Mouse (Mus musculus) frontal cortex, postnatal 25 days (tissue): ENCODE measurements around the gene Sorbs2.

Experiments used
- DNase-seq, 2 experiments: peaks; one replicate each; pipeline ENCODE4 v3.0.0; 2022; ENCODE audit warnings: low spot score in 2 of 2

Gene Sorbs2

DNA sequence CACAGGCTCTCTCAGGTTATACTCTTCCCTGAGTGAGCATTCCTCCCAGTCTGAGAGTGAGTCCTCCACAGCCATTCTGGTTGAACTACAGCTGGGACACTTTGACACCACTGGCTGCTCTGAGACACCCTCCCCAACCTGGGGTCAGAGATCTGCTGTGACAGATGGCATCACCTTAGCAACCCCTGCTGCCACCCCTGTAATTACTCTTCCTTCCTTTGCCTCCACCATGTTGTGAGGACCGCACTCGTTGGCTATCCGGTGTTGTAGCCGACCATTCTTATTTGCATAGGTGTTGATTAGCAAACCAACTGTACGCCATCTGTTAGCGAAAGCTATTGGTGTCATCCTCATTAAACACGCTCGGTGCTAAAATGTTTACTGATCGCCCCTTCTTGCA, 247.9 kb downstream of the Sorbs2 start:
- DNase-seq = no peak

DNA sequence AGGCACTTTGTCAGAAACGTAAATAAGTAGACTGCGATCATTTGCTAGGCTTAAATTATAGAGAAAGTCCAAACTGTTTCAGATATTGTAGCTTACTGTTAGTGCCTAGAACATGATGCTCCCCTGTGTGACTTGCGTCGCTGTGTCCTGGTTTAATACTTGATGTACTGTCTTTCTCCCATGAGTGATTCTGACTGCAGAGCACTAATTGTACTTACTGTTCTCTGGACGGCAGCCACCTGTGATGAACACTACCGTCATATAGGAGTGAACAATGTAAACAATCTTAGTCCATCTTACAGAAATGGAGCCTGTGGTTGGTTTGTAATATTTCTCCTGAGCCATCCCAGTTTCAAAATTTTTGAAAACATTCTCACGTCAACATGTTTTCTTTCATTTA, 248.4 kb downstream of the Sorbs2 start:
- DNase-seq = no peak

DNA sequence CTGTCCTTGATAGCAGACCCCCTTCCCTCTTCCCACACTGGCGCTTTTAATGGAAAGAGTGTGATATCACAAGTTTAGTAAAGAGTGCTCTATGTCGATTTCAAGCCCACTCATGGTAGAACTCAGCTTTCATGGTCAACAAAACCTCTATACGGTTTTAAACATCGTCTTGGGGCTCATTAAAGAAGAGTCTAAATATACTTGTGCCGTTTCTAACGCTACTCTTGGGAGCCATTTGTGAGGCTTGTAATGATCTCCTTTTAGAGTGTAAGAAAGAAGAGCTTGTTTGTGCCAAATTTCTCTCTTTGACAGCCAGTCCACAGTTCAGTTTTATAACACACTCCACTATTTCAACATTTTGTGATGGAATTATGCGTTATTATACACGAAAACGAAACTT, 253.0 kb downstream of the Sorbs2 start:
- no peak for DNase-seq

DNA sequence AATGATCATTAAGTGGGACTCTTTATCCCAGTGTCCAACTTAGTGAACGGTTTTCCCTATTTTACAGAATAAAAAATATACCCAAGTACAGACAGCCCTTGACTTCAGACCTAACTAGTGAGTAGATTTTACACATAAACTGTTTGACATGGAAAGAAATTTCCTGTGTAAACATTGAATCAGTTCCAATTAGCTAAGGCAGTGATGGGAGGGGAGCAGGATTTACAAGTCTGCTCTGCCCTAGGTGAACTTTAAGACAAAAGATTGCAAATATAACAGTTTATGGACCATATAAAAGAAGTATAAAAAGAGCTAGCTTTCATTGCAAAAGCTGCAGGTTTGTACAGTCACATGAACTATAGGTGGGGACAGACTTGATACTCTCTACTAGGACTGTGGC, 253.5 kb downstream of the Sorbs2 start:
- no peak for DNase-seq

DNA sequence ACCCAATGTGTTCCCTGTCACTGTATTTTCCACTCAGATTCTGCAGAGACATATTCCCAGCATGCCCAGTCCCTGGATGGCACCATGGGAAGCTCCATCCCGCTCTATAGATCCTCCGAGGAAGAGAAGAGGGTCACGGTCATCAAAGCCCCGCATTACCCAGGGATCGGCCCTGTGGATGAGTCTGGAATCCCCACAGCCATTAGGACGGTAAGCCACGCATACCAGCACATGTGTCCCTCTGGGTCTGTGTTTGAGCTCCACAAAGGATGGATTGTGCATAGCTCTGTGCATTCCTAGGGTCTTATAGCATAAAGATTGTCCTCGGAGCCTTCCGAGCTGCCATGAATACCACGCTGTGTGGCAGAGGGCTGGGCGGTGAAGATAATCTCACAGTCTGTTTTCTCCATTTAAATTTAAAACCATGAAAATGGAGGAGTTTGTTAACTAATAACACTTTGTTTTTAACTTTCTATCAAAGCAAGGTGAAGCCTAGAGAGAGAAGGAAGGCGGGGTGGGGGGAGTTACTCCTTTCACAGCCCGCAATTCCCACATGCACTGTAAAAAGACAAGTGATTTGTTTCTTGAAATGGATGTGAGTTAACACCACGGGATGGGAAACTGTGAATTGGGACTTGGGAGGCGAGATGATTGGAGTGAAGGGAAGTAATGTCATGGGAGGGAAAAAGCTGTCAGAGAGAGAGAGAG, 255.5 kb downstream of the Sorbs2 start:
- DNase-seq = no peak

DNA sequence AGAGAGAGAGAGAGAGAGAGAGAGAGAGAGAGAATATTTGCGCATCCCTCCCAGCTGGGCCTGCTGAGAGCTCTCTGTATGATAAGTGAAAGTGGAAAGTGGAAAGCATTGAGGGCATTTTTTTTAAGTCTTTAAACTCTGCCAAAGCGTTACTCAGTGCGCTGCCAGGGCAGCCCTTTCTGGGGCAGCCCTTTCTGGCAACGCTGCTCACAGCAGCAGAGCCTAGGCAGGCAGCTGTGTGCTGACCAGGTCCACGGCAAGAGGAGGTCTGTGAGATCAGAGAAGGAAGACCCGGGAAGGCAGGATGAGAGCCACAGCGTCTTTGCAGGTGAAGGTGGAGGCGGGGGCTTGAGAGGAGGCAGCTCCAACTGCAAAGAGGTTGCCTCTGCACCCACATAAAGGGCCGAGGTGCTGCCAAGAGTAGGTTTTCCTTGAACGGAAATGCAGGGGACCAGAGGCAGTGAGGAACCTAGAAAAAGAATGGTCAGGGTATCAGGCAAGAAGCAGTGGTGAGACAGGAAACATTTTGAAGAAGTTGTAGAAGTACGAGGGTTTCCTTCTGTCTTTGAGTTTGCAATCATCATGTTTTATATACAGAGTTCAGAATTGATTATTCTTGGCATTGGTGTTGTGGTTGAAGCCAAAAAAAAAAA, 256.2 kb downstream of the Sorbs2 start:
- no peak for DNase-seq

DNA sequence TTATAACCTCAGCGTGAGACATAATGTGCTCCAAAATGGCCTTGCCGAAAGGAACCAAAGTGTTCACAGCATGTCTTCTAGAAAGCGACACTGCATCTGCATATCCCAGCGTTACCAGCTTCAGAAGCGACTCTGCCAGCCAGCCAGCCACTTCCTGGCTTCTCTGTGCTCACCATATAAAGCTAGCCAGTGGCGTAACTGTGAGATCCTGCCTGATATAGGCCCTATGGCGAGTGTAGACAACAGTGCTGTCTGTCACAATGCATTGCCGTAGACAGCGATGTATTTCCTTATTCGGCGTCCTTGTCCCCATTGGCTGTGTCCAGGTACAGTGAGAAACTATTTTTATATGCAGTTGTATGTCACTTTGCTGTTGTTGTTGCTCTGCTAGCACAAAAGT, 258.6 kb downstream of the Sorbs2 start:
- no peak for DNase-seq

DNA sequence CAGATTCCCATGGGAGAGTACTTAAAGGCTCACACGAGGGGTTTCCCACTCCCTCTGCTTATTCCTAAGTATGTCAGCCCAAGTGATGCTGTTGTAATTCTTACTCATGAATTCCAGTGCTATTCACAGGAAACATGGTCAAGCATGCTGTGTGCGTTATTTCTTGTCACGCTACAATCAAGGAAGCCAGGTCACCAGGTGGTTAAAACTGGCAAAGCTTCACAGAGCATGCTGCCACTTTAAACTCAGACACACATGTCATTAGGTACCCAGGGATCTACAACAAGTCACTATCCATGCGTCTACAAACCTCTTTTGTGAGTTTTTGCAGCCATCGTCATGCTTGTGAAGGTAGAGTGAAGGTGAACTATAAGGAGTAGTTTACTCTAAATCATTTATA, 267.3 kb downstream of the Sorbs2 start:
- DNase-seq = no peak

DNA sequence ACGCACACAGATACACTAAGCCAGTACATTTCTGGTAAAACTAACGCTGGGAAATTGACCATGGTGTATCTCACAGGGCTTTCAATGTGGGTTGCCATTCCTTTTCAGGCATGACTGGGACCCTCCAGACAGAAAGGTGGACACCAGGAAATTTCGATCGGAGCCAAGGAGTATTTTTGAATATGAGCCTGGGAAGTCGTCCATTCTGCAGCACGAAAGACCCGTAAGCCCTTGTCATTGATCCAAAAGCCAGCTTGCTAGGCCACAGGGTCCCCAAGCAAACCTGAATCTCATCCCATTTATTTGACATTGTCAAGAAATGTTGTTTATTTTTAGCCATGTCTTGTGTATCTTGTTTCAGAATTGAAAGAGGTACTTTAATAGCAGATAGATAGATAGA, 267.9 kb downstream of the Sorbs2 start:
- no peak for DNase-seq

DNA sequence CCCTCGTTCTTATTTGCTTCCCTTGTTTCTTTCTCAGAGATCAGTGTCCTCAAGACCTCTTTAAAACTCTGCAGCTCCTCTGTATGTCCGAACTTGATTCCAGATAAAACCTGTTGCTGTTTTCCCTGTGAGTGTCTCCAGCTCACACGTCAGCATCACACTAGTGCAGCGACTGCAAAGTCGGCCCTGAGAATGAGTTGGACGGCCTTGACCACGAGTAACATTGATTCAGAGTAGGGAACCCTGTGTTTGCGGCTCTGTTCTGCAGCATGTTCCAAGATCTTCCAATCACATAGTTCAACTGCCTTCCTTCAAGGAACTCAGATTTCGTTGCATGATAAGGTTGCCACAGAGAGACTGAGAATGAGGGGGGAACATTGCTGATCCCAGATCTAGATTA, 268.8 kb downstream of the Sorbs2 start:
- no peak for DNase-seq

DNA sequence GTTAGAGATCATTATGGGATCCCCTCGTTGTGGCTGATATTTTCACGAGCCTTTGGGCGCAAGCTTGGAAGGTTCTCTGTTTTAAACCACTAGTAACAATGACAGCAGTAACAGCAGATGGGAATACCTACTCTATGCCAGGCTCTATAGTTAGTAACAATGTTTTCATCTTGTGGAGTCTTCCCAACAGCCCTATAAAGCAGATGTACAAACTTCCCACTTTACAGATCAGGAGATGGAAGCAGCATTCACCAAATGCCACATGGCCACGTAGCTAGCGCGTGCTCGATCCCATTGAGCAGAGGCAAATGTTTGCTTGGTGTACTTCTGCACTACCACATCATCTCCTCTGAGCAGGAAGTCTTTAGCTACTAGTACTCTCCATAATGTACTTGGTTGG, 269.4 kb downstream of the Sorbs2 start:
- no peak for DNase-seq

DNA sequence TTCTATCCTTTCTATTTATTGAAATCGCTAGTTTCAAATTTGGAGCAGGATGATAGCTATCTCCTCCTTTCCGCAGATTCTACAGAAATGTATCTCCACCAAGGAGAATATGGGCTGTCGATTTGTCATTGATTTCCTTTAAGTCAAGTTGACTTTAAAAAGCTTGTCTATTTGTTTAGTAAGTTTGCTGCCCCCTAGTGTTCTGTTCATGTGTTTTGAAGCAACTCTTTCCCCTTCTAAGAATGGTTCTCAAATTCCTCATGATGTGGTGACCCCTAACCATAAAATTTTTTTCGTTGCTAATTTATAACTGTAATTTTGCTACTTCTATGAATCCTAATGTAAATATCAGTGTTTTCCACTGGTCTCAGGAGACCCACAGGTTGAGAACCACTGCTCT, 273.0 kb downstream of the Sorbs2 start:
- DNase-seq = no peak

DNA sequence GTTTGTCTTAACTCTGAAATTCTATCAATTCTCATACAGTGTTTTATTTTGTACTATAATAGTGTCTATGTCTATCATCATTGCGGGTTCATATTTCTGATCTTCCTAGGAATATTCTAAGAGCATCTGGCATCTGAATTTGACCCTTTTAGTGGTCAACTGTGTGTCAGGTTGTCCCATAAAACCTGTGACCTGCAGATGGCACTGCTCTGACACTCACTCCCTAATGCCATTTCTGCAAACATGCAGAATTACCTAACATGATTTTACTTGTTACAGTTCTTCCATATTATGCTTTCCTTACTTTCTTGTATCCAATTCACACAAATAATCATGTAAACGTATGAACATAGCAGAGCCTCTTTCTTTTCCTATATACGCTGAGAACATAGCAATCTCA, 281.0 kb downstream of the Sorbs2 start:
- no peak for DNase-seq

DNA sequence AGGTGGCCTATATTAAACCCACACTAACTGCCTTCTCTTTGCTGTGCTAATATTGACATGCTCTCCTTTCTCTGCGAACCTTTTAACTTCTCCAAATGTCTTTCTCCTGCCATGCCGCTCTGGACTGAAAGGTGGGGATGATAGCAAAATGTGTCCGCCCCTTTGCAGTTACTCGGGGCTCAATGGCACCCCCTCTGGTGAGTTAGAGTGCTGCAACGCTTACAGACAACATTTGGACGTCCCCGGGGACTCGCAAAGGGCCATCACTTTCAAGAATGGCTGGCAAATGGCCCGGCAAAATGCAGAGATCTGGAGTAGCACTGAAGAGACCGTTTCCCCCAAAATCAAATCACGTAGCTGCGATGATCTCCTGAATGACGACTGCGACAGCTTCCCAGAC, 287.3 kb downstream of the Sorbs2 start:
- no peak for DNase-seq

DNA sequence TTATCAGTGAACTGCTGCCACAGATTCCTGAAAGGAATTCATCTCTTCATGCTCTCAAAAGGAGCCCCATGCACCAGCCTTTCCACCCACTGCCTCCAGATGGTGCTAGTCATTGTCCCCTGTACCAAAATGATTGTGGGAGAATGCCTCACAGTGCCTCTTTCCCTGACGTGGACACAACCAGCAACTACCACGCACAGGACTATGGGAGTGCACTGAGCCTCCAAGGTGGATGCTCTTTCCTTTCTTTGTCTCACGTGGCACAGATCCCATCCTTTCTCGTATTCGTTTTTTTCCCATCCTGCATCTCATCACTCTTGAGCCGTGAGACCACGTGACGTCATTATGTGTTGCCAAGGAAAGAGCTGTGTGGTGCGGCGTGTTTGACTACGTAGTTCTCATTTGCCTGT, 288.7 kb downstream of the Sorbs2 start:
- peak; percentile 50 to 53 for DNase-seq

DNA sequence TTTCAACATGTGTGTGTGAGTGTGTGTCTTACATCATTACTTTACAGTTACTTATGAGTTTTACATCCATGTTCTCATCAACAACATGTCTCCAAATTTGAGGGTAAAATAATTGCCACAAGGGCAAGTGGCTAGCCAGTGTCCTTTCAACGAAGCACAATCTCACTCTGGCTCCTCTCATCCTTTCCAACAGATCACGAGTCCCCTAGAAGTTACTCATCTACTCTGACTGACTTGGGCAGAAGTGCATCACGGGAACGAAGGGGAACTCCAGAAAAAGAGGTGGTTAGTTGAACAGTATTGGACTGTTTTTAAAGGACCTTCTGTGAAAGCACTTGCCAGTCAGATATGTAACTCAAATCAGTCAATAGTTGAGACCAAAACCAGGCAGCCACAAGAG, 291.9 kb downstream of the Sorbs2 start:
- DNase-seq = no peak

DNA sequence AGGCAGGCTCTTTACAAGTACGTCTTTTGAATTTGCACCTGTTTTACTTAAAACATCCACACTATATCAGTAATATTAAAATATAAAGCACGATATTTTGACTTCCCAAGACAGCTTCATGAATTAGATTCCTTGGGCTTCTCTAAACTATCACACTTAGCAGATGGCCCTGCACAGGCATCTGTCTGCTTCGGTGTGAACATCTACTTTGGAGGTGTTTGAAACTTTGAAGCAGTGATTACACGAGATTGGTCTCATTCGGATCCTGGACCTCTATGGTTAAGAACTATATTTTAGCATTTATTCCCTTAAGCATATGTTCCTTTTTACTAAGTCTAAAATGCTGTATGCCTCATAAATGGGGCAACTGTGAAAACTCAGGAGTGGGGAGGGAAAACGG, 301.0 kb downstream of the Sorbs2 start:
- no peak for DNase-seq

DNA sequence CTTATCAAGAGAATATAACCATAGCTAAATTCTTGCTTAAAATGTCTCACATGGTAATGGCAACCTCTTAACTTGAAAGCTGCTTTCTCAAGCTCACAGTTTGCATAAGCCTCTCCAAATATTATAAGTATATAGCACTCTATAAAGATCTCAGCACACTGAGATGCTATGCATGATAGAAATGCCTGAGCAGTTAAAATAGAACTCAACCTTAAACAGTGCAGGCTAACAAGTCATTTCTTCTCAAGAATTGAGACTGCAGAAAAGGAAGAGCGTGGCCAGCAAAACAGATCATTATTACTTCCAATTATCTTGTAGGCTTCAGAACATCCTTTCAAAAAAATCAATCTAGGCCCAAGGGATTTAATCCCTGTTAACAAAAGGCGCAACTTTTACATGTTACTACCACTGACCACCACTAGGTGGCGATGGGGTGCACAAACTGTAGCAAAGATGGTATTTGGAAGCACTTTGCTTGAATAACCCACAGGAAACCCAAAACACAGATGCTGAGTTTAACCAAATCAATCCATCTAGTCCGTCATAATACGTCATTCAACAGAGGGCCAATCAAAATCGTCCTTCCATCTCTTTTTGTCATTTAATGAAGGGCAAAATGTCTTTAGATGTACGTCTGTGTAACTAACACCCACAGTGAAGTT, 309.3 kb downstream of the Sorbs2 start:
- peak in 1 of 2 experiments; percentile 60 for DNase-seq

DNA sequence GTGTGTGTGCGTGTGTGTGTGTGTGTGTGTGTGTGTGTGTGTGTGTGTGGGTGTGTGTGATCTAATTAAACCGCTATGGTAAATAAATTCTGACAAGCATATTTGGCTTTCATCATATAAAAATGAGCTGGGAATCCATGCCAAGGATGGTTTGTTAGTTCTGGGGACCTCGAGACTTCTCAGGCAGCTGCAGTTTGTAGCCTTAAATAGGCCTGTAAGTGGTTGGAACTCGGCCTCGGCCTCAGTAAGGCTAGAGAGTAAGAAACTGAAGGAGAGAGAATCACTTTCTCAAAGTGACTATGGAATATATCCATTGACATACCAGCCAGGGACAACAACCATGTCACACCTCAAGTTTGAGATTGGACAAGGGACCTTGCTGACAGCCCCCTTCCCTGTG, 314.1 kb downstream of the Sorbs2 start:
- DNase-seq = no peak

DNA sequence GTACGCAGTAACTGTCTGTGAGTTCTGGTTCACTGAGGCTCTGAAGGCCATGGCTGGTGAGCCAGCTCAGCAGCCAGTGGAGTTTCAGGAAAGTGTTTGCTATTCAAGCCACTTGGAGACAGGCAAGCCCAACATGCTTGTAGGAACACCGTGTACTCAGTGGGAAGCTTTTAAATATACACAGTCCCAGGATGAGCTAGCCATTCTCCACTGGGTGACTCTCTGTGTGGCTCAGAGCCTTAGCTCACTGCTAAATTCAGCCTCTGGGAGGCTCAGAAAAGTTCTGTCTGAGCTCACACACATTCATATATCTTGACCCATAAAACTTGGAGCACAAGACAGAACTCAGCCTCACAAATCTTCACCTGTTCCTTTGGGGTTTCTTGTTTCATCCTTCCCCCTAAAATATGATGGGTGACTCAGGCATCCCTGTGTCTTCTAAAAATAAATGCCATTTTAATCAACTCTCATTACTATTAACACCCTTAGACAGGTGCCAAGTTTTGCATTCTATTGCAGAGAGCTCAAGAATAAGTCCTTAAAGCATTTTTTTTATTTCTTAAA, 322.5 kb downstream of the Sorbs2 start:
- no peak for DNase-seq

DNA sequence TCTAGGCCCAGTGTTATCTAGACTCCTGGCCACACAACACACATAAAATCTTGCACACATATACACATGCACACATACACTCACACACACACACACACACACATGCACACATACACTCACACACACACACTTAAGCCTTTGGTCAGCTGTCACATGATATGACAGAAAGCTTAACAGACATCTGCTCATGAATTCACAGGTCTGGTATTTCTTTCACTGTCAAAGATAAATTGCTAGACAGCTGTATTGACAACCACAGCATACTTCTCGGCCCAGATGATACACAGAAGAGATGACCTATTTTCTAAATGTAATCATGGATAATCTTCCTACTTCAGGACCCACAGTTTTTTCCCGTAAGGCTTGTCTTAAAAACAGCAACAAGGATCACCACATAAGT, 326.3 kb downstream of the Sorbs2 start:
- DNase-seq = no peak

DNA sequence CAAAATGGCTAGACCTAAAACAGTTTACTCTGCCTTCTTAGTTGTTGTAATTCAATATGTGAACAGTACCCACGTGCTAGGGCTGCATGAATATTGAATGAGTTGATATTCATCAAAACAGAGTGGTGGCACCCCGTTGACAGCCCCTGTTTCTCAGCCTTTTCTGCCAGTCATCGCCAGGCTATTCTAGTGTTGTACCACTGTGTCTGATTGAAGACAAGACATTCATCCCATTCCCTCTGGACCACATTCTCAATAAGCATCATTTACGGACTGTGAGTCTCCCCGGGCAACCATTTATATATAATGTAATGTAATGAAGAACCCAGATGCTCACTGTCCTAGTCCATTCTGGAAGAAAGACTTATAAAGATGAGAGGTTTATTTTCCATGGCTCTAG, 335.7 kb downstream of the Sorbs2 start:
- DNase-seq = no peak
